Mouse (Mus musculus): ENCODE results near the gene Galnt2.

GRCm38 (mm10) chr8:124331706-124332105, 100.5 kb downstream of the Galnt2 start:
- TF ChIP-seq POLR2A (IDR thresholded peaks at IDR 0.05; ENCODE audit: insufficient read depth, low read length) (no peak), CTCF (IDR thresholded peaks at IDR 0.05; ENCODE audit: low read depth, low read length) (no peak)

Measured in ES-Bruce4 (cell line).